Mouse (Mus musculus) embryo, embryonic 10 days (tissue): Measurements from ENCODE around the gene Olfr222.
"Not testable (repeated sequence)": the region's sequence is repeated elsewhere in the genome, so short reads cannot be mapped to it uniquely, and the experiment has no call there.

Experiments
- DNase-seq: peaks from one replicate; pipeline ENCODE4 v3.0.0-alpha.2; 2015; ENCODE audit warnings: low spot score

Gene Olfr222

DNA sequence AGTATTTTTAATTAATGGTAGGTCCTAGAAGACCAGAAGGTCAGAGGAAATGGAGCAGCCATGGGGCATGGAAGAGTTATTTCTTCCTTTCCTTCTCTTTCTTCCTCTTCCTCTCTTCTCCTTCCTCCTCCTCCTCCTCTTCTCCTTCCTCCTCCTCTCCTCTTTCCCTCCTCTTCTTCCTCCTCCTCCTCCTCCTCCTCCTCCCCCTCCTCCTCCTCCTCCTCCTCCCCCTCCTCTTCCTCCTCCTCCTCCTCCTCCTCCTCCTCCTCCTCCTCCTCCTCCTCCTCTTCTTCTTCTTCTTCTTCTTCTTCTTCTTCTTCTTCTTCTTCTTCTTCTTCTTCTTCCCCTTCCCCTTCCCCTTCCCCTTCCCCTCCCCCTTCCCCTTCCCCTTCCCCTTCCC lies at the start of gene Olfr222:
Olfr222 (minus strand) TSS at position 101 of the 400 bp plus-strand sequence.
- not testable (repeated sequence) for DNase-seq

DNA sequence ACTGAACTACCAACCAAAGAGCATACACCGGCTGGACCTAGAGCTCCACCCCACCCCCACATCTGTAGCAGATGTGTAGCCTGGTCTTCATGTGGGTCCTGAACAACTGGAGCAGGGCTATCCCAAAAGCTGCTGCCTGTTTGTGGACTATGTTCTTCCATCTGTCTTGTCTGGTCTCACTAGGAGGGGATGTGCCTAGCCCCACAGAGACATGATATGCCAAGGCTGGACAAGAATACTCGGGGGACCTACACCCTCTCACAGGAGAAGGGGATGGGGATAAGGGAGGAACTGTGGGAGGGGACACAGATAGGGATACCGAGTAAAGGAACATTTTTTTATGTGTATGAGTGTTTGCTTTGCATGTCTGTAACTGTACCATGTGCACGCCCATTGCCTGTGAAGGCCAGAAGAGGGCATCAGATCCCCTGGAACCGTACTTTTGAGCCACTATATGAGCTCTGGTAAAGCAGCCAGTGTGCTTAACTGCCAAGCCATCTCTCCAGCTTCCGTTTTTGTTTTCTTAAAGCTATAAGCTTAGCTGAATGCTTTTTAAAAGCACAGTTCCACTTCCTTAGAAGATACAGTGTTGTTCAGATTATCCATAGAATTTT lies 48.1 kb upstream of the Olfr222 start:
- DNase-seq: peak; percentile 78

DNA sequence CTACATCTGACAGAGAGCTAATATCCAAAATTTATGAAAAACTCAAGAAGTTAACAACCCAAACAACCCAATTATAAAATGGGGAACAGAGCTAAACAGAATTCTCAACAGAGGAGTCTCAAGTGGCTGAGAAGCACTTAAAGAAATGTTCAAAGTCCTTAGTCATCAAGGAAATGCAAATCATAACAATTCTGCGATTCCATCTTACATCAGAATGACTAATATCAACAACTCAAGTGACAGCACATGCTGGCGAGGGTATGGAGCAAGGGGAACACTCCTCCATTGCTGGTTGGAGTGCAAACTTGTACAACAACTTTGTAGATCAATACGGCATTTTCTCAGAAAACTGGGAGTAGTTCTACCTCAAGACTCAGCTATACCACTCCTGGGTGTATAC lies 46.2 kb upstream of the Olfr222 start:
- DNase-seq: no peak

GRCm38 (mm10) chr11:59616986-59617385 lies 41.0 kb upstream of the Olfr222 start:
- not testable (repeated sequence) for DNase-seq

GRCm38 (mm10) chr11:59614120-59614519 lies 38.1 kb upstream of the Olfr222 start:
- peak; percentile 16 for DNase-seq

GRCm38 (mm10) chr11:59611646-59612045 lies 35.6 kb upstream of the Olfr222 start:
- no peak for DNase-seq

GRCm38 (mm10) chr11:59602287-59602686 lies 26.3 kb upstream of the Olfr222 start:
- no peak for DNase-seq

DNA sequence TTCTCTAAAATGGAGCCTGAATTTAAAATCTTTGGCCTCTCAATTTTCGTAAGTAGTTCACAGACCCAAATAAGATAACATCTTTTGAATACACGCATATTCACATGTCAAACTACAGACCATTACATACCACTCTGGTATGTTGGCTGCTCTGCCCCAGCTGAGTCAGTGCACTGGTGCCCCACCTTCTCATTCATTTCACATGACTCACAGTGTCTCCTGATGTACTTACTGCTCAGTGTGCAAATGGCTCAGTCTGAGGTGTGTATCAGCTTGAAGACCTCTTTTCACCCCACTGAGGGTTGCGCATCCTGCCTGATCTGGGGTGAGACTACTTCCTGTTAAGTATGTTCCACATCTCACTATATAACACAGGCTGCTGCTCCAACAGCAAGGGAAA lies 24.8 kb upstream of the Olfr222 start:
- DNase-seq: no peak

GRCm38 (mm10) chr11:59599211-59599610 lies 23.2 kb upstream of the Olfr222 start:
- DNase-seq: no peak

GRCm38 (mm10) chr11:59596950-59597349 lies 20.9 kb upstream of the Olfr222 start:
- DNase-seq: no peak

DNA sequence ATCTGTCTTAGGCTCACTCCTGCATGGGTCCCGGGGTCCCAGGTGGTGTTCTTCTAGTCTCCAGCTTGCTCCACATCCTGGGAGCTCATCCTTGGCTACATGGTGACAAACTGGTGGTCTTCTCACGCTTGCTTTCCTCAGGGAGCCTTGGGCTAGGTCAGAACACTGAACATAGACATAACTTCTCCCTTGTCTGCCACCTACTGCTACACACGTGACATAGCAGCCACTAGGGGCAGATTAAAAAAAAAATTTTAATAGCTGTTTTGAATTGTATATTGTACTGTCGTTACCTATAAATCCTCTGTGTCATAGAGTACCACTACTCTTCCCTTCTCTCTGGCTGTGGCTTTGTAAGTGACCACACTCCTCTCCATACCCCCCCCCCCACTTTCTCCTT lies 20.1 kb upstream of the Olfr222 start:
- no peak for DNase-seq

DNA sequence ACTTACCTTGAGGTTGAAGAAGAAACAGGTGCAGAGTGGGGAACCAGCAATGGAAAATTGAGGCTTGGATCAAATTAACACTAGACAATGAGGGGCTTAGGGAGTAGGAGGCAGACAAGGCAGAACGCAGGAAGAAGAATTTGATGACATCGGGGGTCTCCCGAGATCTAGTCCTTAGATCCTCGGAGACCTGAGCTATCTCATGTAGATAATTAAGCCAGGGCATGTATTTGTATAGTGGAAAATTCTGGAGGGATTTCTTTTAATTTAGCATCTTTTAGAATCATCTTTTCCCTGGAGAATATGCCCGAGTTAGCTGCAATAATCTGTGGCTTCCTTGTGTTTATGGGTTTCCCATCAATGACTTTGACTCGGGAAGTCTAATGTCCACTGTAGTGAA lies 17.2 kb upstream of the Olfr222 start, which contains the start of gene Olfr223:
Olfr223 (minus strand) TSS at position 101 of the 400 bp plus-strand sequence.
- no peak for DNase-seq

- DNase-seq: no peak
Observed at GRCm38 (mm10) chr11:59589496-59589895, 13.5 kb upstream of the Olfr222 start.

DNA sequence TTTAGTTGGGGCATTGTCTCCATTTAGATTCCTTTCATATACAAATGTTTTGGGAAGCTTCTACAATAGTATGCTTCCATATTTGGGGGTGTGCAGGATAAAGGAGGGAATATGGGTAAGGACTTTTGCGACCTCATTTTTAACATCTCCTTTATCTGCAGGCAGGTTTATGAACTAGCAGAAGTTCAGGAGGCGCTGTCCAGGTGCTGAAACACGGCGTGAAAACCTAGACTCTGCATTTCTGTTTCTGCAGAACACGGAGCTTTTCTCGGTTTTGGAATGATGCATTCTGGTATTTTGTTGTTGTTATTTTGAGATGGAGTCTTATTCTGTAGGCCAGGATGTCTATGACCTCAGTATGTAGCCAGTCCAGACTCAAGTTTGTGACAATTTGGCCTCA lies 8.5 kb upstream of the Olfr222 start:
- DNase-seq: peak; percentile 70

DNA sequence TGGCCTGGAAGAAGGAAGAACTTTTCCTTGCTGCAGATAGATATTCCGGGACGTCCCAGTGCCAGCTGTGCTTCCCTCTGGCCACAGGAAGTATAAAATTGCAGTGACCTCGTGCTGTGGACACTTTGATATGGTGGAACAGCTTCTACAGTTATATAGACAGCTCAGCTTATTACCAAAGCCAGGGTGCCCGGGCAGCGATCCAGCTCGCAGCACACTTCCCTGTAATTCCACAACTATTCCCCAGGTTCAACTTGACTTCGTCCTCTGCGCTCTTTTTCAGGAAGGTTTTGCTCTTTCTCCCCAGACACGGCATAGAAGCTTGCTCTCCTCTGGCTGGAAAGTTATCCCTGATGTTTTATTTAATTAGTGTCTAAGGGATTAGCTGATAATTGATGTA lies 309 bp downstream of the Olfr222 start:
- DNase-seq: no peak

DNA sequence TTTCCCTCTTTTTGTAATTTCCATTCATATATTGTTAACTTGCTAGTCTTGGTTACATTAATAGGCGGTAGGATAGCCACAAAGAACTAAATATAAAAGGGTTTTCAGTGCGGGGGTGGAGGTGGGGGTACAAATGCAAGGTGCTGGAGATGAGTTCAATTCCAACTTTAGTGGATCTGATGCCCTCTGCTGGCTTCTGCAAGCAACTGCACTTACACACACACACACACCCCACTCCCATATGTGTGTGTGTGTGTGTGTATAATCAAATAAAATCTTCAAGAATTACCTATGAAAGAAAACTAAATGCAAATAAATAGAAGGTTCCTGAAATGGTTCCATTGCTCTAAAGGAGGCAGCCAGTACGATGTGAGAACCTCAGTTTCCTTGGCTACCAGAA lies 6.7 kb downstream of the Olfr222 start:
- no peak for DNase-seq

DNA sequence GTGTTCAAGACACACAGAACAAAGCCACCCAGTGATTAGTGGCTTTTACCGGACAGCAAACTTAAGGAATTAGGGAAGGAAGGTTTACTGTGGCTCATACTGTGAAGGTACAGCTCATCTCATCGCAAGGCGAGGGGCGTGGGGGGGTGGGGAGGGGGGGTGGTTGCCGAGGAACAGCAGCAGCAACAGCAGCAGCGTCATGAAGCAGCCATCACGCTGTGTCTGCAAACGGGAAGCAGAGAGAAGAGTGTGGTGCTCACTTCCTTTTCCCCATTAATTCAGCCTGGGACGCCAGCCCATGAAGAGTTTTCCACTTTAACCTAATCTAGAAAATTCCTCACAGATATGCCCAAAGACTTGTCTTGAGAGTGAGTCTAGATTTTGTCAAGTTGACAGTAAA lies 13.2 kb downstream of the Olfr222 start:
- no peak for DNase-seq

DNA sequence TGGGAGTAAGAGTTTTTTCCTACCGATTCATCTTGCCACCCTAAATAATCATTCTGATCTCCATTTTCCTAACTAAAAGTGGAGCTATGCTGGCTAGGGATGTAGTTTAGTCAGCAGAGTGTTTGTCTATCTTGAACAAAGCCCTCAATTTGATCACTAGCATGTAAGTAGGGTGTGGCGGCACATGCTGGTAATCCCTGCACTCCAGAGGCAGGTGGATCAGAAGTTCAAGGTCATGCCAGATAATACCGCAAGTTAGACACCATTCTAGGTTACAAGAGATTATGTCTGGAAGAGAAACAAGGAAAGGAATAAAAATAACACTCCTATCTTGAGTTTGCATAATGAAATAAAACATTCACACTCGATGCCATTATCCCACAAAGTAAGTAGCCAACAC lies 13.7 kb downstream of the Olfr222 start:
- no peak for DNase-seq

- no peak for DNase-seq
Observed at GRCm38 (mm10) chr11:59560906-59561305, 15.1 kb downstream of the Olfr222 start.

GRCm38 (mm10) chr11:59554535-59554934 lies 21.5 kb downstream of the Olfr222 start:
- no peak for DNase-seq

DNA sequence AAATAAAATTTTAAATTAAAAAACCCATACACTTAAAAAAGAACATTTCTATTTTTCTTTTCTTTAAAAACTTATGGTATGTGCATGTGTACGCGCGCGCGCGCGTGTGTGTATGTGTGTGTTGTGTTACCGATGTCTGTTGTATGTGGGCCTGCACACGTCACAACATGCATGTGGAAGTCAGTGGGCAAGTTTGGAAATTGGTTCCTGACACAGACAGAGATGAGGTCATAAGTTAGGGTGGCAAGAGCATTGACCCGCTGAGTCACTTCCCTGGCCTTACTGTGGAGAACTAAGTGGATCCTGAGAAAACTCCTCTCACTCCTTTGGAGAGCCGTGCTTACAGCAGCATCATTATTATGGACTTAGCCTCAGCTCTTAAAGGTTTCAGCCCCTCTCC lies 21.9 kb downstream of the Olfr222 start:
- no peak for DNase-seq

- DNase-seq: no peak
Observed at GRCm38 (mm10) chr11:59544005-59544404, 32.0 kb downstream of the Olfr222 start.

DNA sequence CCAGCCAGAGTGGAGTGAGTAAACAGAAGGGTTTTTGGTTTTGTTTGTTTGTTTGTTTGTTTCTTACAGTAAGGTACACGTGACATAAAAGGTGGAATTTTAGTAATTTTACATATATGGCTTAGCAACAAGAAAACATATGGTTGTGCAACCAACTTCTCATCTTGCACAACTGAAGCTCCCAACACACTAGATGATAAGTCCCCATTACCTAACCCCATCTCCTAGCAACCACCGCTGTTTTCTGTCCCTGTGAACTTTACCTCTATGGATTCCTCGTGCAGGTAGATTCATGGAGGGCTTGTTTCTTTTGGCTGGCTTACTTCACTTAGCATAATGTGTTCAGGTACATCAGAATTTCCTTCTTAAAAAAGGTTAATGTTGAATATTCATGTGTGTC lies 32.7 kb downstream of the Olfr222 start:
- DNase-seq: no peak

DNA sequence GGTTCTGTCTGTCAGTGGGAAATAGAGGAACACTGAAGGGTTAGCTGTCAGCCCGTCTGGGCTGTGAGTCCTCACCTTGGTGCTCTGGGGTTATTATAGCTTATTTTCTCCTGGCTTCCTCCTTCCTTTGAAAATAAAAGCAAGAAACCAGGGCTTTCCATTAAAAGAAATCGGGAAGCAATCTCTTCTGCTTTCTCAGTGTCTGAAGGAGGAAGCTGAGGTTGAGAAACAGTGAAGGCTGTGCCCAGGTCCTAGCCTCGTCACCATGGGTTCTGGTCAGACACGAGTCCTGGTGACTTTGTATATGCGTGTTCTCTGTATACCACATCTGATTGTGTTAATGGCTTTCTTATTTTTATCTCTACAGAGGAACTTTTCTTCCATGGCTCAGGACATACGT lies 33.6 kb downstream of the Olfr222 start:
- no peak for DNase-seq

DNA sequence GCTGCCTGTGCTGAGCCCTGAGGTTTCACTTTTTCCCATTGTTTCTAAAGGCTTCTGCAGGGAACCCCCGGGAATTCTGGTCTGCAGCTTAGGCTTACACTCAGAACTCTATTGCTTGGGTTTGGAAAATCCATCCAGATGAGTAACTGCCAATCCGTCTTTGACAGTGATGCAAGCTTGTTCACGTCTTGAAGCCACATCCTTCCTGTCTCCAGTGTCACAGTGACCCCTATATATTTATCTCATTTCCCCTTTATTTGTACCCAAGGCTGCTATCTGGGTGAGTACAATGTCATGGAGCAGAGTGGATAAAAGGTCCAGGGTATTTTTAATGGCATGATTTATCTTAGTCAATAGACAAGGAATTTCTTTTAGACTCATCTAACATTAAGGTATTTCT lies 34.7 kb downstream of the Olfr222 start, which contains the start of gene Nlrp3:
Nlrp3 (plus strand) TSS at position 245 of the 400 bp plus-strand sequence.
- no peak for DNase-seq
